Mouse (Mus musculus) right cerebral cortex, postnatal 36 days (tissue): Measurements from ENCODE around the gene Olfr733.

Experiments used
- DNase-seq, 2 experiments: peaks; one replicate each; pipeline ENCODE4 v3.0.0; 2022; ENCODE audit warnings: low spot score in 2 of 2, mixed read lengths in 1 of 2

Olfr733 gene

DNA sequence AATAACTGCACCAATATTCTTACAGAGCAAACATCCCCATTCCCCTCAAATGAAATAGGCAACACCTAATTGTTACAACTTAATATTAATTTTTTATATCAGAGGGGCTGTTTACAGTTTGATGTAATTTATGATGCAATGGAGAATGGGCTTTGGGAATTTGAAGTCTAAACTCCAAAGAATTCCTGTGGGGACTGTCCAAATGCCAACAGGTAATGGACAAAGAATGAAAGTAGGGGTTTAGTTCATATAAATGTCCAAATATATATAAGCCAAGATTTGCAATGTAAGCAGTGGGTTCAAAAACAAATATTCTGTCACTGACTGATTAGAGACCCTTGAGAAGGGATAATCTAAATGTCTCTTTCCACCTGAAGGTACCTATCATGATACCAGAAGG is at the start of gene Olfr733:
Olfr733 (minus strand) TSS at position 101 of the 400 bp plus-strand sequence.
- DNase-seq = no peak

DNA sequence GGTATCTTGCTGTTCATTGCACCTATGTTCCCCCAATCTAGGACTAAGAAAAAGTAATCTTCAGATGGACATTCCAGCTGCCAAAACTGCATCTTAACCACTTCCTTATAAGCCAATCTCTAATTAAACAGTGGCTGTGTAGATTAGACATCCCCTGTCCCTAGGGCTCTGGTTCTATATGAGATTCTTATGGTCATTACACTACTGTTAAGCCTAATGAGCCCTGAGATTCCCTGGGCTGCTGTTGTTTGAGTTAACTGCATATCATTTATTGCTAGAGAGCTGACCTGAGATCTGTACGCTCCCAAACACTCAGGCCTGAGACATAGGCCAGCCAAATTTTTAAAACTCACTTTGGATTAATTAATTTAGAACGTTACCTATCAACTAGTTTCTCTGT is 47.5 kb upstream of the Olfr733 start, which contains the start of gene Olfr735:
Olfr735 (minus strand) TSS at position 77 of the 400 bp plus-strand sequence.
- DNase-seq = no peak

DNA sequence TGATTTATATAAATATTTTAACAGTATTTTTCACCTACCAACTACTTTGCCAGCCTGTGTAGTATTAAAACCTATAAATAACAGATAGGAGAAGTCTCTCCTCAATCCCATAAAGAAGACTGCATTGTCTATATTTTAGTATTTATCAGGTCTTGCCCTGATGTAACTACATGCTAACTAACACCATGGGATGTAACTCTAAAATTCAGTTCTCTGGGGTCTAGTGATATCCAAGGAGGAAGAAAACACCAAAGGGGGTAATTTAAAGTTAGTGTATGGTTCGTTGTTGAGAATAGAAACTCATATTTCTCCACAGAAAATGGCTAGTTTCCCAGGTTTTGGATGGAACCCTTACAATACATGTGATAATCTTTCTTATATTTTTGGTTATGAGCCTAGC is 25.3 kb upstream of the Olfr733 start, which contains the start of gene Olfr734:
Olfr734 (minus strand) TSS at position 101 of the 400 bp plus-strand sequence.
- DNase-seq = no peak

DNA sequence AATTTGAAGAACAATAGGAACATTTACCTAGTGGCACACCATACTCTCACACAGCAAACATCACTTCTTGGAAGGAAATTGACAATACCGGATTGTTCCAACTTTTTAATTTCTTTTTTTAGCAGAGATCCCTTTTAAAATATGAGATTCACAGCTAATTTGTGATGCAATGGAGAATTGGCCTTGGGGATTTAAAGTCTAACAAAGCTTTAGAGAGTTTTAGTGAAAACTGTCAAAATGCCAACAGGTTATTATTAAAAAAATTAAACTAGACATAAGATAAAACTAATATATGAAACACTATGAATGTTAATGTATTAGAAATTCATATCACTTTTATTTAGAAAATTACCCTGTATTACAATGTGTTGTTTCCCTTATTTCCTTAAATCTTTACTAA is 17.2 kb downstream of the Olfr733 start, which contains the start of gene Olfr732:
Olfr732 (minus strand) TSS at position 101 of the 400 bp plus-strand sequence.
- DNase-seq = no peak
